ENCODE assay signal across 9 mouse cellular contexts in genomic region chr1:136116183-136116582, GRCm38 (mm10). TPM values are rescaled to one million over a fixed set of nuclear protein-coding genes. Genes with fewer than 3 reads are reported as not detected.
DNase-seq lines count a peak whose midpoint lies in the region; TF ChIP-seq lines count a peak whose summit lies in the region.
"Had no signal": no experiment of that assay in that cellular context is flagged by ENCODE, and none has a peak within 500 bp of the region (broad histone marks: within the 10 kb centered on the region; RNA-seq: fewer than 3 reads in every experiment).

No protein-coding gene starts in this region.

- no peaks in the 10 kb centered on the region for H3K4me1 ChIP-seq in embryonic fibroblast, embryonic 13.5 days (ENCODE audit: control insufficient read depth, insufficient read depth, low read length)
- H3K4me1 ChIP-seq: lung, embryonic 15.5 days had no signal

- peak; percentile 59 for TF ChIP-seq CTCF in embryonic fibroblast, embryonic 13.5 days (IDR thresholded peaks at IDR 0.05; ENCODE audit: borderline replicate concordance, insufficient read depth, low read length)

- peak; percentile 40 for DNase-seq in cerebellum, adult 9-10 months
- DNase-seq in cerebellum, adult 8-10 months, result no peak
- peak; percentile 71 to 75 for DNase-seq in left cerebral cortex, adult 18-20 months (ENCODE audit: low spot score in 2 of 2)
- DNase-seq in left cerebral cortex, adult 8-10 months (ENCODE audit: low spot score in 2 of 2), result no peak
- peak; percentile 83 for DNase-seq in NIH3T3 (ENCODE audit: low read depth)
- DNase-seq in lung, postnatal 36 days, result peak; percentile 85
- peak; percentile 67 to 90 for DNase-seq in spleen, postnatal 4 days (ENCODE audit: low spot score in 2 of 2)

- H3K27ac ChIP-seq in embryonic fibroblast, embryonic 13.5 days (ENCODE audit: insufficient read depth, low read length), result no peak overlapping the region
- H3K27ac ChIP-seq: lung, embryonic 15.5 days had no signal

- TF ChIP-seq POLR2A in embryonic fibroblast, embryonic 13.5 days (IDR thresholded peaks at IDR 0.05; ENCODE audit: low read depth, low read length), result no peak

- H3K4me3 ChIP-seq in embryonic fibroblast, embryonic 13.5 days (ENCODE audit: insufficient read depth, low read length), result no peak overlapping the region
- H3K4me3 ChIP-seq: lung, embryonic 15.5 days had no signal

RNA-seq across cellular contexts. Expression of gene Kif21b, which starts 15.0 kb away (rescaled TPM):
- 10 to 100 TPM; 54.8 to 57.3 TPM for total RNA-seq in left cerebral cortex, adult 18-20 months (2021)
- total RNA-seq in left cerebral cortex, adult 8-10 months (2022), result 10 to 100 TPM; 49.0 to 57.8 (median 53.5) TPM
- polyA plus RNA-seq in embryonic fibroblast, embryonic 13.5 days (2011; ENCODE audit: insufficient read length, low read depth, missing spikeins), result 14.1 and 19.4 TPM in 2 replicates

Comparison
In these comparisons a context has a peak if more than half of its experiments do, and no peak if none do; other contexts are left out.
1. DNase-seq: peak in cerebellum, adult 9-10 months (single experiment), left cerebral cortex, adult 18-20 months (2 of 2), NIH3T3 (single experiment), lung, postnatal 36 days (single experiment) and spleen, postnatal 4 days (2 of 2); none in cerebellum, adult 8-10 months (single experiment) and left cerebral cortex, adult 8-10 months (0 of 2).